Mouse (Mus musculus) hindbrain, embryonic 12.5 days (tissue): Measurements from ENCODE around the gene Kif13a. TPM values are rescaled to one million over a fixed set of nuclear protein-coding genes. Genes with fewer than 3 reads are reported as not detected.
A peak's percentile ranks its signal among the peaks of the same experiment; 100 is the strongest.

Source experiments
- ATAC-seq: fragments of 200-750 bp; cut with Nextera tagmentation; 2 replicates; pipeline ENCODE4 v1.8.0; 2017; ENCODE audit warnings: moderate TSS enrichment; ENCODE audit not compliant: low FRiP score
- H3K27ac ChIP-seq: fragments of 300-500 bp; sonication (generic); 2 replicates; pipeline ENCODE4 v1.5.1; 2016; ENCODE audit warnings: mild to moderate bottlenecking
- H3K27me3 ChIP-seq: fragments of 300-500 bp; sonication (generic); 2 replicates; pipeline ENCODE4 v1.6.1; 2016; ENCODE audit warnings: mild to moderate bottlenecking
- H3K36me3 ChIP-seq: fragments of 300-500 bp; sonication (generic); 2 replicates; pipeline ENCODE4 v1.6.1; 2016; ENCODE audit warnings: mild to moderate bottlenecking
- H3K4me1 ChIP-seq: fragments of 300-500 bp; sonication (generic); 2 replicates; pipeline ENCODE4 v1.6.1; 2016
- H3K4me2 ChIP-seq: fragments of 300-500 bp; sonication (generic); replicated peaks from 2 replicates; pipeline ENCODE4 v1.6.1; 2016; ENCODE audit warnings: mild to moderate bottlenecking
- H3K4me3 ChIP-seq: fragments of 300-500 bp; sonication (generic); 2 replicates; pipeline ENCODE4 v1.5.1; 2016; ENCODE audit warnings: mild to moderate bottlenecking
- H3K9ac ChIP-seq: fragments of 300-500 bp; sonication (generic); 2 replicates; pipeline ENCODE4 v1.6.1; 2016; ENCODE audit warnings: mild to moderate bottlenecking, moderate library complexity
- H3K9me3 ChIP-seq: fragments of 300-500 bp; sonication (generic); replicated peaks from 2 replicates; pipeline ENCODE4 v1.6.1; 2016; ENCODE audit warnings: mild to moderate bottlenecking
- WGBS: fragments of 180-500 bp; shearing (Covaris S2); methylation state at CpG from one replicate; pipeline ENCODE4 v1.1.7; 2016; 5-methylcytosine and 5-hydroxymethylcytosine counted together
- polyA plus RNA-seq: library from polyadenylated mRNA; unstranded; fragments of >200 nt; fragmentation: Nextera tagmentation; extraction: Ambion mirVana; gene quantifications from 2 replicates; pipeline ENCODE4 v1.2.1, GENCODE M21; 2016

Gene Kif13a
- polyA plus RNA-seq, 1 experiment from 2014 or later = 22.3 TPM

DNA sequence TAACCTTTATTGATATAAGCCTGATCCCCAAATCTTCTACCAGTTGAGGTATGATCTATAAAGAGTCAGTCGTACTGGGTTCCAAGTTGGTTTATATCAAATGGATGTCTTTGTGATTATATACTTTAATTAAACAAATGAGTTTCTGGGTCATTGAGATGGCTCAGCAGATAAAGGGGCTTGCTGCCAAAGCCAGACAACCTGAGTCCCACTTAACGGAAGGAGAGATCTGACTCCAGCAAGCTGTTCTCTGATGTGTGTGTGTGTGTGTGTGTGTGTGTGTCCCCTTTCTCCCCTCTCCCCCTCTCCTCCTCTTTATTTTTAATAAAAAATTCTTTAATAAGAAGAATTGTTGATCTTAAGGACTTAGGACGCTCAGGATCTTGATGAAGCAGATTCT, 86.0 kb downstream of the Kif13a start:
- no peak overlapping the region for H3K27ac ChIP-seq
- ATAC-seq = no peak
- no peaks in the 10 kb centered on the region for H3K27me3 ChIP-seq
- H3K4me1 ChIP-seq = peaks cover 11% of the 10 kb centered on the region
- no peaks in the 10 kb centered on the region for H3K36me3 ChIP-seq
- WGBS = 87% methylated on average over 3 of the region's 3 CpGs
- H3K4me3 ChIP-seq = no peak overlapping the region
- no peak overlapping the region for H3K4me2 ChIP-seq
- H3K9ac ChIP-seq = no peak overlapping the region
- H3K9me3 ChIP-seq = no peaks in the 10 kb centered on the region

DNA sequence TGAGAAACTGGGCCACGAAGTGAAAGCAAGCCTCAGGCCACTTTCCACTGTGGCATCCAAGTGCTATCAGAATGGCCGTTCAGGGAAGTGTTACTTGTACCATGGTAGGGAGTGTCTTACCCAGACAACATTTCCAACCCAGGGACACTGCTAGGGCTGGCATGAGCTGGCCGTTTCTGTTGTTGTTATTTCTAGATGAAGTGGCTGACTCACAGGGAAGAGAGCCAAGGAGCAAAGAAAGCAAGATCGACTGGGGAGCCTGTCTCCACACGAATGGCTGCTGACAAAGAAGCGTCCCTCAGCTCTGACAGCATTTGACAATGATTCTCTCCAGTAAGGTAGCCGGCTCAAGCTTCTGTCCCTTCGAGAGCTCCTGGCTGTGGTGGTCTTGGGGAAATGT, 87.5 kb downstream of the Kif13a start:
- H3K4me3 ChIP-seq = no peak overlapping the region
- no peaks in the 10 kb centered on the region for H3K36me3 ChIP-seq
- H3K27ac ChIP-seq = no peak overlapping the region
- H3K27me3 ChIP-seq = no peaks in the 10 kb centered on the region
- ATAC-seq = no peak
- no peak overlapping the region for H3K9ac ChIP-seq
- peaks cover 11% of the 10 kb centered on the region for H3K4me1 ChIP-seq
- no peak overlapping the region for H3K4me2 ChIP-seq
- WGBS = 70% methylated on average over 8 of the region's 8 CpGs
- H3K9me3 ChIP-seq = no peaks in the 10 kb centered on the region

DNA sequence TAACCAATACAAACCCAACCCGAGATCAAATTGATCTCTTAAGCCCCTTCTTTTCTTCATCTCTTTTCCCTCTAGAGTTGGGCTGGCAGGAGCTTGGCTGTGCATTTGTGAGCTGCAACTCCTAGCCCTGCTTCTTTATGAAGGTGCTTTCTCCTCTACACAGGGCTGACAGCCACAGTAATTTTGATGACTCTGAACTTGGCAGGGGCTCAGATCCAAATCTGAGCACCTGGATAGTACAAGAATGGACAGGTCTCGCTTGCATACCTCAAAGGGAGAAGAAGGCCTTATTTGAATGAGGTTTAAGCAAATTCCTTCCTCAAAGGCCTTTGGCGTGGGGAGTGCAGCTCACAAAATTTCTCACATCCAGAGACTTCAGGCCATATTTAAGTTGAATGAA, 88.0 kb downstream of the Kif13a start:
- H3K4me3 ChIP-seq = no peak overlapping the region
- ATAC-seq = no peak
- H3K4me2 ChIP-seq = no peak overlapping the region
- no peak overlapping the region for H3K9ac ChIP-seq
- H3K9me3 ChIP-seq = no peaks in the 10 kb centered on the region
- H3K27me3 ChIP-seq = no peaks in the 10 kb centered on the region
- 89% methylated on average over 3 of the region's 3 CpGs for WGBS
- peaks cover 11% of the 10 kb centered on the region for H3K4me1 ChIP-seq
- no peaks in the 10 kb centered on the region for H3K36me3 ChIP-seq
- no peak overlapping the region for H3K27ac ChIP-seq

DNA sequence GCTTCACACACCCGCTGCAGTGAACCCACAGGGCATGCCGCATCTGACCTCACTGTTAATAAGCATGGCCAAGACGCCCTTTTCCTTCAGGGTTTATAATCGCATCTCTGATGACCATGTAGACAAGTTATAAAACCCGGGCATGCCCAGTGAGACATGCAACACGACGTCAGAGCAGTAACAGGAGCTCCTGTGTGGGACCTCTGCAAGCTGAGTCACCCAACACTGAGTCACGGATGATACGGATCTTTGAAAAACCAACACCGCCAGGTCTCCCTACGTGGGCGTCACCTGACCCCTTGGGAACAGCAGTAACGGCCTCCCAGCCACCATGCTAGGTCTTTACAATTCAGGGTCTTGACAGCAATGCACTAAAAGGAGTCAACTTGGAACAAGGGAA, 89.0 kb downstream of the Kif13a start:
- Histone ChIP-seq H3K27ac (no peak overlapping the region), H3K9ac (no peak overlapping the region)

DNA sequence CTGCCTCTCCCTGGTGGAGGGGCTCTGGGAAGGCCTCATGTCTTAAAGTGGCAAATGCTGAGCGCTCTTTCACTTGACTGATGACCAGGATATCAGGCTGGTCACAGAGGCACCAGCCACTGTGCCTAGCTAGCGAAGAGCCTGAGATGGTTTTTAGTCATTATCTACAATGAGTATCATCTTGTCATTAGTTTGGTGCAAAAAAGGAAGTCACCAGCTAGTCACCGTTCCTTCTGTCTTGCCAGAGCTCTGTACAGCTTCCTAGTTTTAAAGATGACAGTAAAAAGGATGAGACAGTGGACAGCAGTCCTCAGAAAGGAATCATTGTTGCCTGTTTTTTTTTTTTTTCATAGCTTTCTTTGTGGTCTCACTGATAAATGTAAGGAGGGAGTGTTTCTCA, 90.4 kb downstream of the Kif13a start:
- 88% methylated on average over 3 of the region's 3 CpGs for WGBS
- H3K9me3 ChIP-seq = no peaks in the 10 kb centered on the region

More for the DNA sequence above, 89.0 kb downstream of the Kif13a start:
- Histone ChIP-seq H3K36me3 (no peaks in the 10 kb centered on the region; the same call in 1 of the 2 replicates), H3K27me3 (no peaks in the 10 kb centered on the region), H3K4me3 (no peak overlapping the region), H3K9me3 (no peaks in the 10 kb centered on the region), H3K4me1 (peaks cover 11% of the 10 kb centered on the region), H3K4me2 (no peak overlapping the region)
- WGBS = 88% methylated on average over 13 of the region's 13 CpGs
- no peak for ATAC-seq

DNA sequence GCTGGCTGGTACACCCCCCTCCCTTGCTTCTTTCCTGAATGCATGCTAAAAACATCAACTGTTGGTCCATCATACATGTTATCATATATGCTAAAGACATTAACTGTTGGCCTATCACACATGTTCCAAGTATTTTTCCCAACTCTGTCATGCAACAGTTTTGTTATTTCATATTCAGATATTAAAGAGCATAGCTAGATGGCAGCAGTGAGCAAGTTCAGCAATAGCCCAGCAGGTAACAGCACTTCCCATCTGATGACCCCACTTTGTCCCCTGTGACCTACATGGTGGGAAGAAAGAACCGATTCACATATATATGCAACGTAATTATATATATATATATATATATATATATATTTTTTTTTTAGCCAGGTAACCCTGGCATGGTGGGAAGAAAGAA, 91.1 kb downstream of the Kif13a start:
- Histone ChIP-seq H3K4me3 (no peak overlapping the region), H3K27me3 (no peaks in the 10 kb centered on the region), H3K4me2 (no peak overlapping the region), H3K27ac (no peak overlapping the region), H3K9ac (no peak overlapping the region), H3K9me3 (no peaks in the 10 kb centered on the region), H3K4me1 (peaks cover 11% of the 10 kb centered on the region), H3K36me3 (peaks cover 4% of the 10 kb centered on the region; the same call in 1 of the 2 replicates)
- ATAC-seq = no peak
- WGBS = 74% methylated on average over 2 of the region's 2 CpGs

More for the DNA sequence above, 90.4 kb downstream of the Kif13a start:
- no peak overlapping the region for H3K9ac ChIP-seq
- no peak for ATAC-seq
- no peak overlapping the region for H3K27ac ChIP-seq
- no peaks in the 10 kb centered on the region for H3K27me3 ChIP-seq
- no peak overlapping the region for H3K4me2 ChIP-seq
- H3K4me3 ChIP-seq = no peak overlapping the region
- peaks cover 4% of the 10 kb centered on the region; the same call in 1 of the 2 replicates for H3K36me3 ChIP-seq
- H3K4me1 ChIP-seq = peaks cover 11% of the 10 kb centered on the region

DNA sequence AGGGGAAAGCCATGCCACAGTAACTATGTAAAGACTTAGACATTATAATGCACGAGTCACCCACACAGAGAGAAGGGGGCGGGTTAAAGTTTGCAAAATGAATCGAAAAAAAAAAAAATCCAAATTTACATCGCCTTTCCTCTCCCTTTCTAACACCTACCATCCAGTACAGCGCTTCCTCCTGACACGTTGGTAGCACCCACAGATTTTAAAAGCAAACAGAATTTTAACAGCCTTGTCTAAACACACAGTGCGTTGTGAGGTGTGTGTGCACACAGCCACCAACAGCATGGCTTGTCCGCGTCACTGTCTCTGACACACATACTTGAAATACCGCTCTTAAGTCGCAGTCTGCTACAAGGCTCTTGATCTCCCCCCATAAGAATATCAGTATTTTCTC, 94.3 kb downstream of the Kif13a start:
- no peak overlapping the region for H3K4me3 ChIP-seq
- H3K27ac ChIP-seq = no peak overlapping the region
- H3K27me3 ChIP-seq = no peaks in the 10 kb centered on the region
- peaks cover 18% of the 10 kb centered on the region for H3K9me3 ChIP-seq
- H3K4me2 ChIP-seq = no peak overlapping the region
- peaks cover 26% of the 10 kb centered on the region for H3K36me3 ChIP-seq
- no peak for ATAC-seq
- WGBS = 96% methylated on average over 11 of the region's 11 CpGs
- H3K9ac ChIP-seq = no peak overlapping the region
- peaks cover 8% of the 10 kb centered on the region for H3K4me1 ChIP-seq

DNA sequence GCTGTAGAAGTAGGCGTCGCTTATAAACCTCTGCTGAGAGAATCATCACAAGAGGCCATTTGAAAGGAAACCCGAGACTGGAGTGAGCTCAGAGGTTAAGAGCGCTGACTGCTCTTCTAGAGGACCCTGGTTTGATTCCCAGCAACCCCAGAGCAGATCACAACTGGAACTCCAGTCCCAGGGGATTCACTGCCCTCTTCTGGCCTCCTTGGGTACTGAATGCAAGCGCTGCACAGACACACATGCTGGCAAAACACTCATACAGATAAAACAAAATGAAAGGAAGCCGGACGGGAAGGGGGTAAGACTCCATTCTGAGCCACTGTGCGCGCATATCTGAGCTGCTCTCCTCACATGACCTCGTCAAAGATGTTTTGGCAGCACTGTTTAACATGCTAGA, 94.9 kb downstream of the Kif13a start:
- H3K9ac ChIP-seq = no peak overlapping the region
- peaks cover 2% of the 10 kb centered on the region for H3K4me1 ChIP-seq
- no peak overlapping the region for H3K4me2 ChIP-seq
- peaks cover 22% of the 10 kb centered on the region for H3K9me3 ChIP-seq
- WGBS = 94% methylated on average over 10 of the region's 10 CpGs
- H3K4me3 ChIP-seq = no peak overlapping the region
- H3K36me3 ChIP-seq = peaks cover 31% of the 10 kb centered on the region
- H3K27me3 ChIP-seq = no peaks in the 10 kb centered on the region
- H3K27ac ChIP-seq = no peak overlapping the region
- no peak for ATAC-seq

DNA sequence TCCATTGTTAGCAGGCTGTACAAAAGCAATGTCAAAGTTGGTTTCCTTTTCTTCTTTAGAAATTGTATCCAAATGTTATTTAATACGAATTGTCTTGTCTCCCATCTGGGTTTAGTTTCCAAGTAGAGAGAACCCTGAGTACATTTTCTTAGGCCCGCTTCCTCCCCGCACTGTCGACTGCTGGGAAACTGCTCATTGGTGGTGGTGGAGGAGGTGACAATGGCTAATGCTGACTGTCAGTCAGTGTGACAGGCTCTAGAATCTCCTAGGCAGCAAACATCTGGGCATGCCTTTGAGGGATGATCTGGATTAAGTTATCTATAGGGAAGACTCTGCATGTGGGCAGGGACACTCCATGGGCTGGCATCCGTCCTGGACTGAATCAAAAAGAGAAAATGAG, 96.1 kb downstream of the Kif13a start:
- Histone ChIP-seq H3K27me3 (no peaks in the 10 kb centered on the region), H3K9ac (no peak overlapping the region), H3K9me3 (peaks cover 22% of the 10 kb centered on the region), H3K4me3 (no peak overlapping the region), H3K27ac (no peak overlapping the region), H3K4me1 (no peaks in the 10 kb centered on the region), H3K36me3 (peaks cover 34% of the 10 kb centered on the region), H3K4me2 (no peak overlapping the region)
- ATAC-seq = no peak
- WGBS = 84% methylated on average over 5 of the region's 5 CpGs

DNA sequence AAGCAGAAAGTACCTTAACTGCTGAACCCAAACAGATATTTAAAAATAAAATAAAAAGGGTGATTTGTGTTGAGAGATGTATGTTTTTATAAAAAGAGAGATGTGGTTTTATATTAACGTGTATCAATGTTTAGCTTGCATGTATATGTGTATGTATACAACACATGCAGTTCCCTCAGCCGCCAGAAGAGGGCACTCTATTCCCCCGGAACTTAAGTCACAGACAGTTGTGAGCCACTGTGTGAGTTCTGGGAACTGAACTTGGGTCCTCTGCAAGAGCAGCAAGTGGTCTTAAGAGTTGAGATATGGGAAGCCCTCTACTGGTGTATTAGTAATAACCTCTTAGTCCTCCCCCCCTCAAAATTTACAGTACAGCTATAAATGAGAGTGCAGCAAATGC, 96.7 kb downstream of the Kif13a start:
- Histone ChIP-seq H3K36me3 (peaks cover 37% of the 10 kb centered on the region), H3K4me3 (no peak overlapping the region), H3K4me1 (no peaks in the 10 kb centered on the region), H3K9ac (no peak overlapping the region), H3K27me3 (no peaks in the 10 kb centered on the region), H3K27ac (no peak overlapping the region), H3K9me3 (peaks cover 22% of the 10 kb centered on the region), H3K4me2 (no peak overlapping the region)
- WGBS = 71% methylated on average over 3 of the region's 3 CpGs
- ATAC-seq = no peak

DNA sequence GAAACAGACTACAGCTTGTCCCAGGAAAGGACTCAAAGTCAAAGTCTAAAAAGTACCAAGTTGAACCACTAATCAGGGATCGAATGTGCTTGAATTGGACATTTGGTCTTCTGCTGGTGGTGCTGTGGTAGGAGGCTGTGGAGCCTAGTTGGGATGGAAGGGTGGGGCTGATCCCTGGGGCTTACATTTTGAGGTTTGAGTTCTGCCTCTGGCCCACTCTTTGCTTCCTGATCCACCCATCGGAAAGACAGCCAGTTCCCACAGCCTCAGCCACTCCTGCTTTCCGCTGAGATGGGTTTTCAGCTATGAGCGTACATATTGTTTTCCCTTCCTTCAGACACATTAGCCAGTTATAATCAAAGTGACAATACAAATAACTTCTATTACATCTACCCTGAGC, 106.4 kb downstream of the Kif13a start:
- peaks cover 44% of the 10 kb centered on the region for H3K36me3 ChIP-seq
- H3K4me1 ChIP-seq = peaks cover 10% of the 10 kb centered on the region
- no peak overlapping the region for H3K27ac ChIP-seq
- H3K4me3 ChIP-seq = no peak overlapping the region
- H3K27me3 ChIP-seq = no peaks in the 10 kb centered on the region
- WGBS = 95% methylated on average over 4 of the region's 4 CpGs
- no peak overlapping the region for H3K9ac ChIP-seq
- no peak overlapping the region for H3K4me2 ChIP-seq
- no peaks in the 10 kb centered on the region for H3K9me3 ChIP-seq
- ATAC-seq = no peak

DNA sequence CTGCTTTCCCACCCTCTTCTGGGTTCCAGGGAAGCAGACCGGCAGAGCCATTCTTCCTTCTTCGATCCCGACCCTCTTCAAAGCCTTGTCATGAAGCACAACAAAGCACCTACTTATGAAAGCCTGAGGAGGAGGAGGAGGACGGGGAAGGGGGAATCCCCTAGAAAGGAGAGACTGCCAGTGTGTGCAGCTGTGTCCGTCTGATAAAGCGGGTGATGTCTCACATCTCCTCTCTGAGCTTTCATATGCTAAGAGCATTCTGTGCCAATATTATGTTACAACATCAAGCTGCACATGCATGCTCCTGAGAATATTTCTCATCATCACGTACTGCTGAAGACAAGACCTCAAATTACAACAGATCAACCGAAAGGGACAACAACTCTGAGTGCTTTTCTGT, 107.5 kb downstream of the Kif13a start:
- H3K27me3 ChIP-seq = no peaks in the 10 kb centered on the region
- no peak overlapping the region for H3K4me2 ChIP-seq
- no peak overlapping the region for H3K4me3 ChIP-seq
- no peak overlapping the region for H3K27ac ChIP-seq
- no peak for ATAC-seq
- H3K9me3 ChIP-seq = no peaks in the 10 kb centered on the region
- peaks cover 41% of the 10 kb centered on the region for H3K36me3 ChIP-seq
- H3K4me1 ChIP-seq = peaks cover 10% of the 10 kb centered on the region
- WGBS = 77% methylated on average over 8 of the region's 8 CpGs
- H3K9ac ChIP-seq = no peak overlapping the region

DNA sequence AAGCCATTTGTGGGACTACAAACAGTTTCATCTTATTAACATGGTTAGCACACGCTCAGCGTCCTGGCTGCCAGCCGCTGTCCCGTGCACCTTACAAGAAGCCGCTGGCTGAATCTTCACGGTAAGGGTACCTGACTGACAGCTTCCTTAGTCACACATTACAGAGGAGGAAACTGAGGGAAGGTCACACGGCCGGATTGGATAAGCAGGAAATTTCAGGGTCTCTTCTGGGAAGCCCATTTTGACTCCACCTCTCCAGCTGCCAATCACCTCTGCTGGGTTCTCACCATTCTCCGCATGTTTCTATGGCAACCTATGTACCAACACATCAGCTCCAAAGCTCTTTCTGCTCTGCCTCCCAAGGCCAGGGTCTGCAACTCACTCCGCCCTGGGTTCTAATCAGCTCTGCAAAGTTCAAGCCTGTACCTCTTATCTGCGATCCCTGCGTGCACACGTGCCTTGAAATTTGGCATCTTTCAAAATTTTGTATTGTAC, 109.9 kb downstream of the Kif13a start:
- H3K27me3 ChIP-seq = no peaks in the 10 kb centered on the region
- H3K4me1 ChIP-seq = peaks cover 10% of the 10 kb centered on the region
- no peak overlapping the region for H3K9ac ChIP-seq
- peaks cover 29% of the 10 kb centered on the region for H3K36me3 ChIP-seq
- ATAC-seq = no peak
- H3K4me3 ChIP-seq = no peak overlapping the region
- no peaks in the 10 kb centered on the region for H3K9me3 ChIP-seq
- H3K4me2 ChIP-seq = peak overlapping the region; percentile 15; the same call in 1 of the 2 replicates
- 64% methylated on average over 13 of the region's 13 CpGs for WGBS
- peak overlapping the region; percentile 55; the same call in 1 of the 2 replicates for H3K27ac ChIP-seq
